Mouse (Mus musculus) fat pad, adult 2 months (tissue): ENCODE measurements around the gene St3gal6.

Experiments used
- DNase-seq: peaks from one replicate; pipeline ENCODE4 v3.0.0-alpha.2; 2011; ENCODE audit warnings: low read depth, low spot score; ENCODE audit errors: extremely low read depth

Gene St3gal6

GRCm38 (mm10) chr16:58521900-58522299 lies 2.1 kb downstream of the St3gal6 start:
- no peak for DNase-seq

- no peak for DNase-seq
These were observed 2.9 kb downstream of the St3gal6 start for GRCm38 (mm10) chr16:58521182-58521581.

GRCm38 (mm10) chr16:58520457-58520856 lies 3.6 kb downstream of the St3gal6 start:
- no peak for DNase-seq

- DNase-seq, result no peak
These were observed 4.4 kb downstream of the St3gal6 start for GRCm38 (mm10) chr16:58519650-58520073.

GRCm38 (mm10) chr16:58516960-58517798 lies 6.9 kb downstream of the St3gal6 start:
- no peak for DNase-seq

- no peak for DNase-seq
These were observed 7.9 kb downstream of the St3gal6 start for GRCm38 (mm10) chr16:58516161-58516560.

- DNase-seq, result no peak
These were observed 9.5 kb downstream of the St3gal6 start for GRCm38 (mm10) chr16:58514565-58514964.

- no peak for DNase-seq
These were observed 10.3 kb downstream of the St3gal6 start for GRCm38 (mm10) chr16:58513755-58514154.

GRCm38 (mm10) chr16:58512887-58513286 lies 11.2 kb downstream of the St3gal6 start:
- no peak for DNase-seq

GRCm38 (mm10) chr16:58512181-58512761 lies 11.8 kb downstream of the St3gal6 start:
- no peak for DNase-seq

- DNase-seq, result no peak
These were observed 19.1 kb downstream of the St3gal6 start for GRCm38 (mm10) chr16:58504945-58505344.

- no peak for DNase-seq
These were observed 21.5 kb downstream of the St3gal6 start for GRCm38 (mm10) chr16:58502566-58502965.

- no peak for DNase-seq
These were observed 22.2 kb downstream of the St3gal6 start for GRCm38 (mm10) chr16:58501760-58502301.

- no peak for DNase-seq
These were observed 24.4 kb downstream of the St3gal6 start for GRCm38 (mm10) chr16:58499650-58500049.

- no peak for DNase-seq
These were observed 24.9 kb downstream of the St3gal6 start for GRCm38 (mm10) chr16:58499172-58499584.

GRCm38 (mm10) chr16:58497886-58498713 lies 25.9 kb downstream of the St3gal6 start:
- no peak for DNase-seq

- no peak for DNase-seq
These were observed 27.3 kb downstream of the St3gal6 start for GRCm38 (mm10) chr16:58496791-58497190.

- no peak for DNase-seq
These were observed 36.2 kb downstream of the St3gal6 start for GRCm38 (mm10) chr16:58487861-58488260.

- DNase-seq, result no peak
These were observed 41.7 kb downstream of the St3gal6 start for GRCm38 (mm10) chr16:58482296-58482695.

- DNase-seq, result no peak
These were observed 42.2 kb downstream of the St3gal6 start for GRCm38 (mm10) chr16:58481906-58482270.

GRCm38 (mm10) chr16:58481219-58481905 lies 42.7 kb downstream of the St3gal6 start:
- DNase-seq, result no peak
